Mouse (Mus musculus): ENCODE data around the gene Ssu72. TPM values are rescaled to one million over a fixed set of nuclear protein-coding genes. Genes with fewer than 3 reads are reported as not detected.
A peak's percentile ranks its signal among the peaks of the same experiment; 100 is the strongest.

The Ssu72 gene
- total and polyA plus RNA-seq, 3 experiments, result 140 to 267 (median 170) TPM

DNA sequence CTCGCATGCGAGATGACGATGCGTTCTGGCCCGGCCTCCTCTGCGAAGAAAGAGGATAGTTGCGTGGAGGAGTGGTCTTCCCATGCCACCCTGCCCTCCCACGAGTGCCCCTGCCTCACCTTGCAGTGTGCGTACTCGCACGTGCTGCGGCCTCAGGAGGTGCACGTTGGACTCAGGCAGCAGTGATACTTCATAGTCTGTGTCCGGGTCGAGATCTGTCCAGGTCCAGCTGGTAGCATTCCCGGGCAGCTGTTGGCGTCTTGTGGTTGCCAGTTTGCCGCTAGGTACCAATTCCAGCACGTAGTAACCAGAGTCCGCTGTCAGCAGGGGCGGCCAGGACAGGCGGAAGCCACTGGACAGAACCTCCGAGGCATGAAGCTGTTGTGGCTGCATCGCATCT is 66.0 kb downstream of the Ssu72 start:
- no peak for DNase-seq (ENCODE audit: low read depth, low spot score)
- Histone ChIP-seq H3K27ac (ENCODE audit: control insufficient read depth, low read depth, low read length) (no peak overlapping the region), H3K27me3 (ENCODE audit: control insufficient read depth in 1 of 2, insufficient read depth in 2 of 2, low read length in 2 of 2) (no peaks in the 10 kb centered on the region), H3K79me2 (ENCODE audit: control insufficient read depth, insufficient read depth, low read length, poor library complexity) (peaks cover 3% of the 10 kb centered on the region; the same call in 1 of the 2 replicates), H3K9me3 (replicated peaks; ENCODE audit: insufficient read depth, low read length) (no peaks in the 10 kb centered on the region), H3K4me3 (ENCODE audit: control insufficient read depth in 1 of 2, insufficient read depth in 1 of 2, low read depth in 2 of 2, low read length in 2 of 2) (peak overlapping the region in 1 of 2 experiments; percentile 84; a peak in 1 of 4 replicates), H3K9ac (ENCODE audit: control insufficient read depth, low read depth, low read length, poor library complexity, severe bottlenecking) (peak overlapping the region; percentile 97), H3K4me1 (ENCODE audit: control insufficient read depth in 1 of 2, insufficient read depth in 2 of 2, low read length in 2 of 2) (peaks cover 0 to 17% of the 10 kb centered on the region in 2 experiments; a peak in 2 of 4 replicates), H3K36me3 (ENCODE audit: control insufficient read depth in 1 of 2, insufficient read depth in 2 of 2, low read length in 2 of 2) (peaks cover 0 to 2% of the 10 kb centered on the region in 2 experiments; a peak in 1 of 4 replicates)
- no peak for TF ChIP-seq TBP (IDR thresholded peaks at IDR 0.05; ENCODE audit: low read depth, low read length)
- no peak for TF ChIP-seq ELF1 (IDR thresholded peaks at IDR 0.05; ENCODE audit: low read depth, low read length)
- TF ChIP-seq MYC (IDR thresholded peaks at IDR 0.05; ENCODE audit: low read depth, low read length), result no peak
- TF ChIP-seq POLR2AphosphoS2 (IDR thresholded peaks at IDR 0.05; ENCODE audit: low read length), result no peak
- TF ChIP-seq NRF1 (IDR thresholded peaks at IDR 0.05; ENCODE audit: insufficient read depth, low read depth, low read length, poor library complexity, severe bottlenecking), result no peak
- no peak for TF ChIP-seq RCOR1 (IDR thresholded peaks at IDR 0.05; ENCODE audit: low read depth, low read length)
- no peak for TF ChIP-seq POLR2A (IDR thresholded peaks at IDR 0.05; ENCODE audit: control insufficient read depth in 1 of 2, insufficient read depth in 1 of 2, low read depth in 1 of 2, low read length in 2 of 2, poor library complexity in 1 of 2)

DNA sequence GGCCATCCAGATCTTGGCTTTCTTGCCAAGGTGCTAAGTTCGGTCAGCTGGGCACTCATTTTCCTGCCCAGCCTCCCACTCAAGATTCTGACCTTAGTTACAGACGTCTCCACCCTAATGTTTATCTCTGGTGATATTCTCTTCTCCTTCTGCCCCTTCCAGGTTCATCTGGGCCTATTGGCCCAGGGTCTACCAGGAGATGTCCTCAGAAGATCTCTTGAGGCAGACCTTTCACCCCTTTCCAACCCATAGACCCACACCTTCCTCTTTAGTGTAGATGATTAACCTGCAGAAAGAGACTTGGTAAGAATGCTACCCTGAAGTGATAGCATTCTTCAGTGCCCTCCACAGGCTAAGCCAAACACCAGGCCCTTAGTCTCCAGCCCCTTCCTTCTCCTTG is 67.1 kb downstream of the Ssu72 start:
- Histone ChIP-seq H3K9ac (ENCODE audit: control insufficient read depth, low read depth, low read length, poor library complexity, severe bottlenecking) (no peak overlapping the region), H3K4me1 (ENCODE audit: control insufficient read depth in 1 of 2, insufficient read depth in 2 of 2, low read length in 2 of 2) (peaks cover 0 to 26% of the 10 kb centered on the region in 2 experiments; a peak in 2 of 4 replicates), H3K27ac (ENCODE audit: control insufficient read depth, low read depth, low read length) (no peak overlapping the region), H3K79me2 (ENCODE audit: control insufficient read depth, insufficient read depth, low read length, poor library complexity) (peaks cover 3% of the 10 kb centered on the region; the same call in 1 of the 2 replicates), H3K9me3 (replicated peaks; ENCODE audit: insufficient read depth, low read length) (no peaks in the 10 kb centered on the region), H3K36me3 (ENCODE audit: control insufficient read depth in 1 of 2, insufficient read depth in 2 of 2, low read length in 2 of 2) (peaks cover 0 to 2% of the 10 kb centered on the region in 2 experiments; a peak in 2 of 4 replicates), H3K4me3 (ENCODE audit: control insufficient read depth in 1 of 2, insufficient read depth in 1 of 2, low read depth in 2 of 2, low read length in 2 of 2) (no peak overlapping the region), H3K27me3 (ENCODE audit: control insufficient read depth in 1 of 2, insufficient read depth in 2 of 2, low read length in 2 of 2) (no peaks in the 10 kb centered on the region)
- no peak for TF ChIP-seq SMC3 (IDR thresholded peaks at IDR 0.05; ENCODE audit: low read depth, low read length)
- TF ChIP-seq MXI1 (IDR thresholded peaks at IDR 0.05; ENCODE audit: low read depth, low read length), result no peak
- TF ChIP-seq E2F4 (IDR thresholded peaks at IDR 0.05; ENCODE audit: borderline replicate concordance, low read depth, low read length), result no peak
- TF ChIP-seq POLR2AphosphoS2 (IDR thresholded peaks at IDR 0.05; ENCODE audit: low read length), result no peak
- no peak for TF ChIP-seq USF2 (IDR thresholded peaks at IDR 0.05; ENCODE audit: borderline replicate concordance in 1 of 2, insufficient read depth in 1 of 2, low read depth in 1 of 2, low read length in 2 of 2)
- no peak for TF ChIP-seq RAD21 (IDR thresholded peaks at IDR 0.05; ENCODE audit: low read depth, low read length)
- no peak for TF ChIP-seq ZNF384 (IDR thresholded peaks at IDR 0.05; ENCODE audit: low read depth, low read length)
- DNase-seq (ENCODE audit: low read depth, low spot score), result no peak

DNA sequence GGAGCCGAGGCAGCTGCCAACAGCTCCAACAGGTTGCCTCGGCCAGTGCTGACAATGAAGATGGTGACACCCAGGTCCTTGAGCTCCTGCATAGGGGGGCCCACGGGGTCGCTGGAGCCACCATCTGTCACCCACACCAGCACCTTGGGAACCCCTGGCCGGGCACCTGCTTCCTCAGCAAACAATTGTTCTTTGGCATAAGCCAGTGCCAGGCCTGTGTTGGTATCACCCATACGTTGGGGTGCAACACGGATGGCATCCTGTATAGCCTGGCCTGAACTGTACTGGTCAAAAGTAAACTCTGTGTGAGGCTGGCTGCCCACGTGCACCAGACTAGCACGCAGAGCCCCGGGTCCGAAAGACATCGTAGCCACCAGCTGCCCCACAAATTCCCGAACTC is 68.2 kb downstream of the Ssu72 start:
- Histone ChIP-seq H3K4me3 (ENCODE audit: control insufficient read depth in 1 of 2, insufficient read depth in 1 of 2, low read depth in 2 of 2, low read length in 2 of 2) (no peak overlapping the region), H3K9me3 (replicated peaks; ENCODE audit: insufficient read depth, low read length) (no peaks in the 10 kb centered on the region), H3K79me2 (ENCODE audit: control insufficient read depth, insufficient read depth, low read length, poor library complexity) (peaks cover 3% of the 10 kb centered on the region; the same call in 1 of the 2 replicates), H3K27ac (ENCODE audit: control insufficient read depth, low read depth, low read length) (no peak overlapping the region), H3K9ac (ENCODE audit: control insufficient read depth, low read depth, low read length, poor library complexity, severe bottlenecking) (no peak overlapping the region), H3K4me1 (ENCODE audit: control insufficient read depth in 1 of 2, insufficient read depth in 2 of 2, low read length in 2 of 2) (peaks cover 6 to 31% of the 10 kb centered on the region in 2 experiments), H3K27me3 (ENCODE audit: control insufficient read depth in 1 of 2, insufficient read depth in 2 of 2, low read length in 2 of 2) (no peaks in the 10 kb centered on the region), H3K36me3 (ENCODE audit: control insufficient read depth in 1 of 2, insufficient read depth in 2 of 2, low read length in 2 of 2) (peaks cover 0 to 7% of the 10 kb centered on the region in 2 experiments; a peak in 2 of 4 replicates)
- TF ChIP-seq RCOR1 (IDR thresholded peaks at IDR 0.05; ENCODE audit: low read depth, low read length) (no peak), NELFE (IDR thresholded peaks at IDR 0.05; ENCODE audit: low read depth, low read length) (no peak), MEF2A (IDR thresholded peaks at IDR 0.05; ENCODE audit: extremely low read depth, insufficient replicate concordance, low read depth, low read length, poor library complexity, severe bottlenecking) (no peak), E2F4 (IDR thresholded peaks at IDR 0.05; ENCODE audit: borderline replicate concordance, low read depth, low read length) (no peak), TAL1 (IDR thresholded peaks at IDR 0.05; ENCODE audit: low read length) (no peak), NRF1 (IDR thresholded peaks at IDR 0.05; ENCODE audit: insufficient read depth, low read depth, low read length, poor library complexity, severe bottlenecking) (no peak), EP300 (IDR thresholded peaks at IDR 0.05; ENCODE audit: low read depth in 1 of 2, low read length in 2 of 2) (no peak), USF1 (IDR thresholded peaks at IDR 0.05; ENCODE audit: low read depth, low read length) (no peak), TBP (IDR thresholded peaks at IDR 0.05; ENCODE audit: low read depth, low read length) (no peak)
- no peak for DNase-seq (ENCODE audit: low read depth, low spot score)

Data from MEL (cell line).